Mouse (Mus musculus) macrophage (primary cell): ENCODE results near the gene Tmprss13. TPM values are rescaled to one million over a fixed set of nuclear protein-coding genes. Genes with fewer than 3 reads are reported as not detected.

Experiments
- H3K27ac ChIP-seq: fragments of 350-480 bp; formaldehyde crosslinking; 2 replicates; pipeline ENCODE4 v1.9.0; 2021
- H3K36me3 ChIP-seq: fragments of 350-480 bp; formaldehyde crosslinking; 2 replicates; pipeline ENCODE4 v1.9.0; 2021; ENCODE audit errors: inconsistent target
- H3K4me3 ChIP-seq: fragments of 350-480 bp; formaldehyde crosslinking; 2 replicates; pipeline ENCODE4 v1.9.0; 2021; ENCODE audit errors: inconsistent target
- H3K79me2 ChIP-seq: fragments of 350-480 bp; formaldehyde crosslinking; 2 replicates; pipeline ENCODE4 v1.9.0; 2021; ENCODE audit errors: inconsistent target
- WGBS: methylation state at CpG from one replicate; pipeline ENCODE4 v1.1.7; 2026; ENCODE audit warnings: inconsistent platforms; ENCODE audit not compliant: missing documents; 5-methylcytosine and 5-hydroxymethylcytosine counted together
- polyA plus RNA-seq: library from polyadenylated mRNA; stranded (reverse); fragments of 250-400 nt; gene quantifications from 3 replicates; pipeline ENCODE4 v1.2.4, GENCODE M21; 2018; ENCODE audit warnings: inconsistent platforms

Gene Tmprss13
- polyA plus RNA-seq, 1 experiment from 2014 or later = not detected

- no peak overlapping the region for H3K4me3 ChIP-seq
- no peaks in the 10 kb centered on the region for H3K79me2 ChIP-seq
- H3K36me3 ChIP-seq = no peaks in the 10 kb centered on the region
- WGBS = 90% methylated on average over 5 of the region's 5 CpGs
- H3K27ac ChIP-seq = no peak overlapping the region
These were observed 10.4 kb upstream of the Tmprss13 start for GRCm38 (mm10) chr9:45308521-45308920.

GRCm38 (mm10) chr9:45311858-45312257 lies 7.0 kb upstream of the Tmprss13 start:
- H3K27ac ChIP-seq = no peak overlapping the region
- H3K36me3 ChIP-seq = no peaks in the 10 kb centered on the region
- 71% methylated on average over 6 of the region's 6 CpGs for WGBS
- no peaks in the 10 kb centered on the region for H3K79me2 ChIP-seq
- H3K4me3 ChIP-seq = no peak overlapping the region

- Histone ChIP-seq H3K4me3 (no peak overlapping the region), H3K79me2 (no peaks in the 10 kb centered on the region), H3K27ac (no peak overlapping the region), H3K36me3 (no peaks in the 10 kb centered on the region)
- 43% methylated on average over 3 of the region's 3 CpGs for WGBS
These were observed 5.0 kb upstream of the Tmprss13 start for GRCm38 (mm10) chr9:45313913-45314312.

GRCm38 (mm10) chr9:45317635-45318034 lies 1.3 kb upstream of the Tmprss13 start:
- Histone ChIP-seq H3K79me2 (no peaks in the 10 kb centered on the region), H3K36me3 (no peaks in the 10 kb centered on the region), H3K27ac (no peak overlapping the region), H3K4me3 (no peak overlapping the region)
- 100% methylated on average over 3 of the region's 3 CpGs for WGBS

- H3K36me3 ChIP-seq = no peaks in the 10 kb centered on the region
- no peak overlapping the region for H3K4me3 ChIP-seq
- 86% methylated on average over 6 of the region's 6 CpGs for WGBS
- no peak overlapping the region for H3K27ac ChIP-seq
- no peaks in the 10 kb centered on the region for H3K79me2 ChIP-seq
These were observed 2.6 kb downstream of the Tmprss13 start for GRCm38 (mm10) chr9:45321465-45321864.

GRCm38 (mm10) chr9:45321946-45322430 lies 3.1 kb downstream of the Tmprss13 start:
- H3K79me2 ChIP-seq = no peaks in the 10 kb centered on the region
- 57% methylated on average over 4 of the region's 4 CpGs for WGBS
- no peaks in the 10 kb centered on the region for H3K36me3 ChIP-seq

GRCm38 (mm10) chr9:45326390-45326789 lies 7.5 kb downstream of the Tmprss13 start:
- Histone ChIP-seq H3K36me3 (no peaks in the 10 kb centered on the region), H3K79me2 (no peaks in the 10 kb centered on the region), H3K27ac (no peak overlapping the region), H3K4me3 (no peak overlapping the region)
- WGBS = 93% methylated on average over 9 of the region's 9 CpGs

More at GRCm38 (mm10) chr9:45321946-45322430, 3.1 kb downstream of the Tmprss13 start:
- no peak overlapping the region for H3K4me3 ChIP-seq
- no peak overlapping the region for H3K27ac ChIP-seq

- WGBS = 95% methylated on average over 4 of the region's 4 CpGs
- Histone ChIP-seq H3K4me3 (no peak overlapping the region), H3K79me2 (no peaks in the 10 kb centered on the region), H3K36me3 (no peaks in the 10 kb centered on the region), H3K27ac (no peak overlapping the region)
These were observed 9.4 kb downstream of the Tmprss13 start for GRCm38 (mm10) chr9:45328263-45328662.

- no peaks in the 10 kb centered on the region for H3K79me2 ChIP-seq
- 67% methylated on average over 6 of the region's 6 CpGs for WGBS
- no peaks in the 10 kb centered on the region for H3K36me3 ChIP-seq
- no peak overlapping the region for H3K4me3 ChIP-seq
- no peak overlapping the region for H3K27ac ChIP-seq
These were observed 10.7 kb downstream of the Tmprss13 start for GRCm38 (mm10) chr9:45329577-45329976.

- H3K4me3 ChIP-seq = no peak overlapping the region
- no peak overlapping the region for H3K27ac ChIP-seq
These were observed 18.5 kb downstream of the Tmprss13 start for GRCm38 (mm10) chr9:45337406-45337805.

GRCm38 (mm10) chr9:45343066-45343465 lies 24.2 kb downstream of the Tmprss13 start:
- Histone ChIP-seq H3K27ac (no peak overlapping the region), H3K4me3 (no peak overlapping the region), H3K79me2 (no peaks in the 10 kb centered on the region), H3K36me3 (no peaks in the 10 kb centered on the region)
- 96% methylated on average over 3 of the region's 3 CpGs for WGBS

More at GRCm38 (mm10) chr9:45337406-45337805, 18.5 kb downstream of the Tmprss13 start:
- H3K79me2 ChIP-seq = no peaks in the 10 kb centered on the region
- no peaks in the 10 kb centered on the region for H3K36me3 ChIP-seq
- WGBS = 60% methylated on average over 1 of the region's 2 CpGs

- Histone ChIP-seq H3K27ac (no peak overlapping the region), H3K4me3 (no peak overlapping the region), H3K36me3 (no peaks in the 10 kb centered on the region), H3K79me2 (no peaks in the 10 kb centered on the region)
- WGBS = 76% methylated on average over 2 of the region's 2 CpGs
These were observed 26.6 kb downstream of the Tmprss13 start for GRCm38 (mm10) chr9:45345516-45345915.

- no peak overlapping the region for H3K4me3 ChIP-seq
- H3K79me2 ChIP-seq = no peaks in the 10 kb centered on the region
- 87% methylated on average over 5 of the region's 6 CpGs for WGBS
- no peak overlapping the region for H3K27ac ChIP-seq
- no peaks in the 10 kb centered on the region for H3K36me3 ChIP-seq
These were observed 27.4 kb downstream of the Tmprss13 start for GRCm38 (mm10) chr9:45346276-45346675.

GRCm38 (mm10) chr9:45348560-45348959 lies 29.7 kb downstream of the Tmprss13 start:
- Histone ChIP-seq H3K36me3 (no peaks in the 10 kb centered on the region), H3K27ac (no peak overlapping the region), H3K79me2 (no peaks in the 10 kb centered on the region), H3K4me3 (no peak overlapping the region)
- WGBS = 89% methylated on average over 6 of the region's 6 CpGs

GRCm38 (mm10) chr9:45349181-45349580 lies 30.3 kb downstream of the Tmprss13 start:
- H3K36me3 ChIP-seq = no peaks in the 10 kb centered on the region
- H3K27ac ChIP-seq = no peak overlapping the region
- no peaks in the 10 kb centered on the region for H3K79me2 ChIP-seq
- WGBS = 60% methylated on average over 4 of the region's 4 CpGs
- no peak overlapping the region for H3K4me3 ChIP-seq

- Histone ChIP-seq H3K4me3 (no peak overlapping the region), H3K79me2 (no peaks in the 10 kb centered on the region), H3K36me3 (no peaks in the 10 kb centered on the region), H3K27ac (no peak overlapping the region)
- 86% methylated on average over 5 of the region's 5 CpGs for WGBS
These were observed 31.0 kb downstream of the Tmprss13 start for GRCm38 (mm10) chr9:45349851-45350250.
